Mouse (Mus musculus) kidney, embryonic 16.5 days (tissue): ENCODE data around the gene Ankrd9. TPM values are rescaled to one million over a fixed set of nuclear protein-coding genes. Genes with fewer than 3 reads are reported as not detected.

Experiments
- ATAC-seq: fragments of 200-750 bp; cut with Nextera tagmentation; 2 replicates; pipeline ENCODE4 v1.8.0; 2017; ENCODE audit warnings: moderate TSS enrichment; ENCODE audit not compliant: low FRiP score, low TSS enrichment
- H3K27ac ChIP-seq: fragments of 300-500 bp; sonication (generic); 2 replicates; pipeline ENCODE4 v1.5.1; 2014; ENCODE audit warnings: low read length
- H3K27me3 ChIP-seq: fragments of 300-500 bp; sonication (generic); 2 replicates; pipeline ENCODE4 v1.6.1; 2014; ENCODE audit warnings: low read length, control low read depth, mixed read lengths; ENCODE audit not compliant: insufficient read depth
- H3K36me3 ChIP-seq: fragments of 300-500 bp; sonication (generic); 2 replicates; pipeline ENCODE4 v1.6.1; 2014; ENCODE audit warnings: low read length, control low read depth, mixed read lengths; ENCODE audit not compliant: insufficient read depth
- H3K4me1 ChIP-seq: fragments of 300-500 bp; sonication (generic); 2 replicates; pipeline ENCODE4 v1.6.1; 2014; ENCODE audit warnings: low read length, control low read depth, mixed read lengths; ENCODE audit not compliant: insufficient read depth
- H3K4me2 ChIP-seq: fragments of 300-500 bp; sonication (generic); replicated peaks from 2 replicates; pipeline ENCODE4 v1.6.1; 2014; ENCODE audit warnings: low read depth, low read length
- H3K4me3 ChIP-seq: fragments of 300-500 bp; sonication (generic); 2 replicates; pipeline ENCODE4 v1.5.1; 2014; ENCODE audit warnings: mild to moderate bottlenecking, low read length
- H3K9ac ChIP-seq: fragments of 300-500 bp; sonication (generic); replicated peaks from 2 replicates; pipeline ENCODE4 v1.6.1; 2014; ENCODE audit warnings: low read length
- H3K9me3 ChIP-seq: fragments of 300-500 bp; sonication (generic); 2 replicates; pipeline ENCODE4 v1.6.1; 2016; ENCODE audit warnings: low read length, control low read depth
- WGBS: fragments of 180-500 bp; shearing (Covaris S2); extraction: QIAGEN DNeasy Blood & Tissue Kit; methylation state at CpG from one replicate; pipeline ENCODE4 v1.1.7; 2014; 5-methylcytosine and 5-hydroxymethylcytosine counted together
- polyA plus RNA-seq: library from polyadenylated mRNA; unstranded; fragments of >200 nt; fragmentation: Nextera tagmentation; extraction: Ambion mirVana; gene quantifications from 2 replicates; pipeline ENCODE4 v1.2.1, GENCODE M21; 2015

Ankrd9 gene
- polyA plus RNA-seq, 1 experiment from 2014 or later, result 16.7 TPM

- no peaks in the 10 kb centered on the region for H3K27me3 ChIP-seq
- H3K4me2 ChIP-seq, result no peak overlapping the region
- no peaks in the 10 kb centered on the region for H3K4me1 ChIP-seq
- WGBS, result 86% methylated on average over 6 of the region's 6 CpGs
- no peak overlapping the region for H3K4me3 ChIP-seq
- no peak overlapping the region for H3K27ac ChIP-seq
- H3K9ac ChIP-seq, result no peak overlapping the region
- H3K9me3 ChIP-seq, result peaks cover 3% of the 10 kb centered on the region; the same call in 1 of the 2 replicates
- H3K36me3 ChIP-seq, result peaks cover 19% of the 10 kb centered on the region; the same call in 1 of the 2 replicates
- no peak for ATAC-seq
Observed at GRCm38 (mm10) chr12:110952628-110953385, 26.0 kb downstream of the Ankrd9 start.

- Histone ChIP-seq H3K4me2 (no peak overlapping the region), H3K9me3 (peaks cover 3% of the 10 kb centered on the region; the same call in 1 of the 2 replicates), H3K9ac (no peak overlapping the region), H3K4me1 (no peaks in the 10 kb centered on the region), H3K4me3 (no peak overlapping the region), H3K27ac (no peak overlapping the region), H3K27me3 (no peaks in the 10 kb centered on the region), H3K36me3 (peaks cover 16% of the 10 kb centered on the region; the same call in 1 of the 2 replicates)
- 87% methylated on average over 7 of the region's 7 CpGs for WGBS
- ATAC-seq, result no peak
Observed at GRCm38 (mm10) chr12:110951236-110951635, 27.6 kb downstream of the Ankrd9 start.

- WGBS, result 39% methylated on average over 4 of the region's 4 CpGs
- ATAC-seq, result no peak
Observed at GRCm38 (mm10) chr12:110950151-110950550, 28.7 kb downstream of the Ankrd9 start.

GRCm38 (mm10) chr12:110949410-110949809 lies 29.4 kb downstream of the Ankrd9 start:
- Histone ChIP-seq H3K27ac (no peak overlapping the region), H3K4me3 (no peak overlapping the region), H3K4me1 (no peaks in the 10 kb centered on the region), H3K9me3 (no peaks in the 10 kb centered on the region), H3K9ac (no peak overlapping the region), H3K36me3 (0 out of 2 replicates have a peak, but pooled peaks cover 5% of the 10 kb centered on the region), H3K27me3 (no peaks in the 10 kb centered on the region), H3K4me2 (no peak overlapping the region)
- no peak for ATAC-seq
- WGBS, result 97% methylated on average over 1 of the region's 1 CpGs

More at GRCm38 (mm10) chr12:110950151-110950550, 28.7 kb downstream of the Ankrd9 start:
- H3K27ac ChIP-seq, result no peak overlapping the region
- no peak overlapping the region for H3K9ac ChIP-seq
- no peak overlapping the region for H3K4me2 ChIP-seq
- H3K36me3 ChIP-seq, result 0 out of 2 replicates have a peak, but pooled peaks cover 8% of the 10 kb centered on the region
- no peaks in the 10 kb centered on the region for H3K4me1 ChIP-seq
- H3K9me3 ChIP-seq, result no peaks in the 10 kb centered on the region
- H3K27me3 ChIP-seq, result no peaks in the 10 kb centered on the region
- no peak overlapping the region for H3K4me3 ChIP-seq

GRCm38 (mm10) chr12:110948910-110949201 lies 30.0 kb downstream of the Ankrd9 start:
- no peaks in the 10 kb centered on the region for H3K9me3 ChIP-seq
- no peaks in the 10 kb centered on the region for H3K27me3 ChIP-seq
- H3K27ac ChIP-seq, result no peak overlapping the region
- no peak for ATAC-seq
- 0 out of 2 replicates have a peak, but pooled peaks cover 5% of the 10 kb centered on the region for H3K36me3 ChIP-seq
- H3K4me2 ChIP-seq, result no peak overlapping the region
- WGBS, result 87% methylated on average over 3 of the region's 3 CpGs
- no peak overlapping the region for H3K4me3 ChIP-seq
- H3K9ac ChIP-seq, result no peak overlapping the region
- no peaks in the 10 kb centered on the region for H3K4me1 ChIP-seq

- no peak overlapping the region for H3K9ac ChIP-seq
- WGBS, result 89% methylated on average over 6 of the region's 6 CpGs
- no peak for ATAC-seq
- no peak overlapping the region for H3K4me3 ChIP-seq
- H3K4me2 ChIP-seq, result no peak overlapping the region
- H3K9me3 ChIP-seq, result no peaks in the 10 kb centered on the region
- H3K27me3 ChIP-seq, result no peaks in the 10 kb centered on the region
- H3K27ac ChIP-seq, result no peak overlapping the region
- H3K36me3 ChIP-seq, result 0 out of 2 replicates have a peak, but pooled peaks cover 5% of the 10 kb centered on the region
- no peaks in the 10 kb centered on the region for H3K4me1 ChIP-seq
Observed at GRCm38 (mm10) chr12:110948082-110948909, 30.5 kb downstream of the Ankrd9 start.

GRCm38 (mm10) chr12:110946216-110946615 lies 32.6 kb downstream of the Ankrd9 start:
- 77% methylated on average over 7 of the region's 7 CpGs for WGBS
- Histone ChIP-seq H3K4me3 (no peak overlapping the region), H3K9ac (no peak overlapping the region), H3K9me3 (no peaks in the 10 kb centered on the region), H3K36me3 (0 out of 2 replicates have a peak, but pooled peaks cover 5% of the 10 kb centered on the region), H3K27ac (no peak overlapping the region), H3K27me3 (no peaks in the 10 kb centered on the region), H3K4me2 (no peak overlapping the region), H3K4me1 (no peaks in the 10 kb centered on the region)
- no peak for ATAC-seq

GRCm38 (mm10) chr12:110940869-110941268 lies 38.0 kb downstream of the Ankrd9 start:
- Histone ChIP-seq H3K4me2 (no peak overlapping the region), H3K9ac (no peak overlapping the region), H3K36me3 (peaks cover 8% of the 10 kb centered on the region; the same call in 1 of the 2 replicates), H3K27ac (no peak overlapping the region), H3K4me1 (no peaks in the 10 kb centered on the region), H3K27me3 (no peaks in the 10 kb centered on the region), H3K4me3 (no peak overlapping the region), H3K9me3 (no peaks in the 10 kb centered on the region)
- no peak for ATAC-seq
- 88% methylated on average over 3 of the region's 3 CpGs for WGBS

GRCm38 (mm10) chr12:110939385-110939784 lies 39.5 kb downstream of the Ankrd9 start:
- H3K36me3 ChIP-seq, result peaks cover 8% of the 10 kb centered on the region; the same call in 1 of the 2 replicates
- ATAC-seq, result no peak

More at GRCm38 (mm10) chr12:110939385-110939784, 39.5 kb downstream of the Ankrd9 start:
- H3K27me3 ChIP-seq, result no peaks in the 10 kb centered on the region
- H3K27ac ChIP-seq, result no peak overlapping the region
- no peak overlapping the region for H3K4me2 ChIP-seq
- no peak overlapping the region for H3K9ac ChIP-seq
- no peaks in the 10 kb centered on the region for H3K9me3 ChIP-seq
- no peak overlapping the region for H3K4me3 ChIP-seq
- 96% methylated on average over 5 of the region's 5 CpGs for WGBS
- no peaks in the 10 kb centered on the region for H3K4me1 ChIP-seq
